8 mouse cellular contexts compared by ENCODE assay signal in genomic region chr5:110357531-110358179, GRCm38 (mm10). TPM values are rescaled to one million over a fixed set of nuclear protein-coding genes. Genes with fewer than 3 reads are reported as not detected.
DNase-seq lines count a peak whose midpoint lies in the region; ATAC-seq and TF ChIP-seq lines count a peak whose summit lies in the region.
"Had no signal": no experiment of that assay in that cellular context is flagged by ENCODE, and none has a peak within 500 bp of the region (broad histone marks: within the 10 kb centered on the region; RNA-seq: fewer than 3 reads in every experiment).

No protein-coding gene starts in this region.

- in situ Hi-C loops in Patski (cut with MboI; ENCODE audit: low pct_unique_long_range_greater_than_20kb): loop anchor here (5.0 kb wide), 1 partner anchor 275 kb away; no protein-coding TSS in a partner anchor

- no peaks in the 10 kb centered on the region for H3K4me1 ChIP-seq in forebrain, embryonic 14.5 days (ENCODE audit: control insufficient read depth, insufficient read depth, low read length)
- no peaks in the 10 kb centered on the region for H3K4me1 ChIP-seq in hindbrain, postnatal 0 days (ENCODE audit: insufficient read depth, low read length)

- POLR2A ChIA-PET in Patski (lab: Charles Lee): no interaction called here

- DNase-seq in Patski (ENCODE audit: low read depth, low spot score): peak; percentile 25
- DNase-seq in cerebellum, adult 11 months: peak; percentile 80
- DNase-seq in forebrain, embryonic 14.5 days (ENCODE audit: low spot score): peak; percentile 89
- DNase-seq in hindbrain, postnatal 0 days (ENCODE audit: low spot score): peak; percentile 93
- DNase-seq in left cerebral cortex, adult 11 months (ENCODE audit: low spot score): peak; percentile 73
- peak; percentile 90 for DNase-seq in mesoderm, embryonic 11.5 days (ENCODE audit: low read depth, low spot score)
- DNase-seq in right cerebral cortex, postnatal 14 days: peak; percentile 87

- H3K4me3 ChIP-seq in forebrain, embryonic 14.5 days (ENCODE audit: low read depth, low read length): no peak overlapping the region
- H3K4me3 ChIP-seq in hindbrain, postnatal 0 days (ENCODE audit: low read length): no peak overlapping the region
- H3K4me3 ChIP-seq: megakaryocyte, embryonic 14.5 days had no signal

- CTCF ChIA-PET in Patski (lab: Charles Lee): interaction anchor here (0.7 to 1.8 kb wide), 2 partner anchors 11 to 69 kb away, joined by 3 to 4 read pairs; no protein-coding TSS in a partner anchor

- H3K27ac ChIP-seq in forebrain, embryonic 14.5 days (ENCODE audit: low read depth, low read length): no peak overlapping the region
- no peak overlapping the region for H3K27ac ChIP-seq in hindbrain, postnatal 0 days

- no peak overlapping the region for H3K4me2 ChIP-seq in forebrain, embryonic 14.5 days (ENCODE audit: low read length)
- H3K4me2 ChIP-seq in hindbrain, postnatal 0 days (ENCODE audit: low read depth, low read length): no peak overlapping the region

- peak; percentile 92 for TF ChIP-seq CTCF in Patski (IDR thresholded peaks at IDR 0.05)
- TF ChIP-seq CTCF in hindbrain, postnatal 0 days (IDR thresholded peaks at IDR 0.05; ENCODE audit: low read depth): peak; percentile 94

- ATAC-seq in Patski: peak; percentile 58
- ATAC-seq in forebrain, embryonic 14.5 days: peak; percentile 59
- peak; percentile 60; the same call in 1 of the 2 replicates for ATAC-seq in hindbrain, postnatal 0 days

- H3K36me3 ChIP-seq in forebrain, embryonic 14.5 days (ENCODE audit: control insufficient read depth, insufficient read depth, low read length): peaks cover 11% of the 10 kb centered on the region; the same call in 1 of the 2 replicates
- no peaks in the 10 kb centered on the region for H3K36me3 ChIP-seq in hindbrain, postnatal 0 days (ENCODE audit: insufficient read depth, low read length)

- WGBS in forebrain, embryonic 14.5 days: 41% methylated on average over 8 of the region's 9 CpGs
- WGBS in hindbrain, postnatal 0 days: 36% methylated on average over 9 of the region's 9 CpGs

- H3K9ac ChIP-seq in forebrain, embryonic 14.5 days (ENCODE audit: low read length): no peak overlapping the region
- H3K9ac ChIP-seq in hindbrain, postnatal 0 days (replicated peaks; ENCODE audit: low read length): no peak overlapping the region

- H3K9me3 ChIP-seq in forebrain, embryonic 14.5 days (replicated peaks; ENCODE audit: control insufficient read depth, low read length): no peaks in the 10 kb centered on the region
- H3K9me3 ChIP-seq in hindbrain, postnatal 0 days (ENCODE audit: low read length): no peaks in the 10 kb centered on the region
- H3K9me3 ChIP-seq: megakaryocyte, embryonic 14.5 days had no signal

- no peaks in the 10 kb centered on the region for H3K27me3 ChIP-seq in Patski
- no peaks in the 10 kb centered on the region for H3K27me3 ChIP-seq in forebrain, embryonic 14.5 days (replicated peaks; ENCODE audit: control insufficient read depth, insufficient read depth, low read length)
- 0 out of 2 replicates have a peak, but pooled peaks cover 4% of the 10 kb centered on the region for H3K27me3 ChIP-seq in hindbrain, postnatal 0 days (ENCODE audit: insufficient read depth, low read length)

RNA-seq across cellular contexts. Expression of gene Lrcol1, which starts 13.1 kb away (rescaled TPM):
- not detected for polyA plus RNA-seq in Patski (2021)
- polyA plus RNA-seq in forebrain, embryonic 14.5 days (2014; fragmentation: Nextera tagmentation; extraction: Ambion mirVana): not detected in 2 replicates
- total RNA-seq in hindbrain, postnatal 0 days (2014; rRNA removed): not detected in 2 replicates
- 0.28 TPM in 1 of 2 replicates, not detected in the other for polyA plus RNA-seq in hindbrain, postnatal 0 days (2015; fragmentation: Nextera tagmentation; extraction: Ambion mirVana)

RNA-seq across cellular contexts. Expression of gene P2rx2, which starts 14.6 kb away (rescaled TPM):
- polyA plus RNA-seq in Patski (2021): 0.23 TPM
- polyA plus RNA-seq in forebrain, embryonic 14.5 days (2014; fragmentation: Nextera tagmentation; extraction: Ambion mirVana): 5.9 and 6.4 TPM in 2 replicates
- 11.9 and 12.8 TPM in 2 replicates for total RNA-seq in hindbrain, postnatal 0 days (2014; rRNA removed)
- polyA plus RNA-seq in hindbrain, postnatal 0 days (2015; fragmentation: Nextera tagmentation; extraction: Ambion mirVana): 11.5 and 11.8 TPM in 2 replicates

Comparison
In these comparisons a context has a peak if more than half of its experiments do, and no peak if none do; other contexts are left out.
1. DNase-seq: peak in every context shown above with its lines; median percentile 93 in hindbrain, postnatal 0 days; 90 in mesoderm, embryonic 11.5 days; 89 in forebrain, embryonic 14.5 days; 87 in right cerebral cortex, postnatal 14 days; 80 in cerebellum, adult 11 months; 73 in left cerebral cortex, adult 11 months; 25 in Patski.